Mouse (Mus musculus) liver, embryonic 11.5 days (tissue): ENCODE data around the gene Dpep1. TPM values are rescaled to one million over a fixed set of nuclear protein-coding genes. Genes with fewer than 3 reads are reported as not detected.

Source experiments
- ATAC-seq: fragments of 200-750 bp; cut with Nextera tagmentation; replicated peaks from 2 replicates; pipeline ENCODE4 v1.8.0; 2017; ENCODE audit warnings: moderate number of reproducible peaks, mild to moderate bottlenecking, moderate TSS enrichment, moderate library complexity; ENCODE audit not compliant: low FRiP score
- DNase-seq: peaks from one replicate; pipeline ENCODE4 v3.0.0-alpha.2; 2017; ENCODE audit warnings: low spot score
- H3K27ac ChIP-seq: fragments of 300-500 bp; sonication (generic); 2 replicates; pipeline ENCODE4 v1.5.1; 2014; ENCODE audit warnings: mild to moderate bottlenecking, low read depth, low read length, control low read depth
- H3K27me3 ChIP-seq: fragments of 300-500 bp; sonication (generic); replicated peaks from 2 replicates; pipeline ENCODE4 v1.6.1; 2014; ENCODE audit warnings: low read length, mixed read lengths; ENCODE audit not compliant: control insufficient read depth, insufficient read depth
- H3K36me3 ChIP-seq: fragments of 300-500 bp; sonication (generic); 2 replicates; pipeline ENCODE4 v1.6.1; 2014; ENCODE audit warnings: mild to moderate bottlenecking, low read length, moderate library complexity, mixed read lengths; ENCODE audit not compliant: control insufficient read depth, insufficient read depth
- H3K4me1 ChIP-seq: fragments of 300-500 bp; sonication (generic); replicated peaks from 2 replicates; pipeline ENCODE4 v1.6.1; 2014; ENCODE audit warnings: low read length, mixed read lengths; ENCODE audit not compliant: control insufficient read depth, insufficient read depth
- H3K4me2 ChIP-seq: fragments of 300-500 bp; sonication (generic); 2 replicates; pipeline ENCODE4 v1.6.1; 2014; ENCODE audit warnings: mild to moderate bottlenecking, control low read depth, moderate library complexity
- H3K4me3 ChIP-seq: fragments of 300-500 bp; sonication (generic); 2 replicates; pipeline ENCODE4 v1.5.1; 2014; ENCODE audit warnings: low read depth, low read length, control low read depth
- H3K9ac ChIP-seq: fragments of 300-500 bp; sonication (generic); 2 replicates; pipeline ENCODE4 v1.6.1; 2014; ENCODE audit warnings: low read depth, low read length, control low read depth
- H3K9me3 ChIP-seq: fragments of 300-500 bp; sonication (generic); 2 replicates; pipeline ENCODE4 v1.6.1; 2016; ENCODE audit warnings: low read length, inconsistent platforms, mixed read lengths; ENCODE audit not compliant: control insufficient read depth
- WGBS: fragments of 180-500 bp; shearing (Covaris S2); extraction: QIAGEN DNeasy Blood & Tissue Kit; methylation state at CpG from one replicate; pipeline ENCODE4 v1.1.7; 2014; 5-methylcytosine and 5-hydroxymethylcytosine counted together
- polyA plus RNA-seq: library from polyadenylated mRNA; unstranded; fragments of >200 nt; fragmentation: Nextera tagmentation; extraction: Ambion mirVana; gene quantifications from 2 replicates; pipeline ENCODE4 v1.2.1, GENCODE M21; 2014

Dpep1 gene
- polyA plus RNA-seq, 1 experiment from 2014 or later = 1.3 TPM

GRCm38 (mm10) chr8:123248596-123248995 lies 62.6 kb downstream of the Dpep1 start:
- no peak for ATAC-seq

DNA sequence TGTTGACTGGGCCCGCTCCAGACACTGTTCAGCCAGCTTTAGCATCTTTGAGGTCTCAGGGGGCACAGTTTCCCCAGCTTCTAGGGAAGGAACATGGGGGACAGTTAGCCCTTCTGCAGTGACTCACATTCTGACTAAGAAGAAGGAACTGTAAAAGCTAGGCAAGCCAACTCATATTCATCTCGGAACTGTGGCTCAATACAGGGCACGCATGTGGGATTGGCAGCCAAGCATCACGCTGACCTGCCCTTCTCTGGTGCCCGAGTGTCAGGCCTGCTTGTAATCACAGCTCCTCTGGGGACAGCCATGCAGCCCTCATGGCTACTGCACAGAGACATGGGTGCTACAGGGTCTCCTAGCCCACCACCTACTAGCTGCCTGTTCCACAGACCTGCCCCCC lies 64.9 kb downstream of the Dpep1 start:
- peaks cover 19% of the 10 kb centered on the region for H3K4me1 ChIP-seq
- H3K36me3 ChIP-seq = peaks cover 7% of the 10 kb centered on the region; the same call in 1 of the 2 replicates
- no peaks in the 10 kb centered on the region for H3K27me3 ChIP-seq
- no peak overlapping the region for H3K27ac ChIP-seq
- 89% methylated on average over 5 of the region's 5 CpGs for WGBS
- H3K9me3 ChIP-seq = no peaks in the 10 kb centered on the region
- ATAC-seq (no peak), DNase-seq (no peak)
- no peak overlapping the region for H3K9ac ChIP-seq
- no peak overlapping the region for H3K4me2 ChIP-seq
- H3K4me3 ChIP-seq = no peak overlapping the region

More at GRCm38 (mm10) chr8:123248596-123248995, 62.6 kb downstream of the Dpep1 start:
- Histone ChIP-seq H3K9me3 (no peaks in the 10 kb centered on the region), H3K36me3 (peaks cover 13% of the 10 kb centered on the region; the same call in 1 of the 2 replicates), H3K9ac (no peak overlapping the region), H3K4me1 (peaks cover 9% of the 10 kb centered on the region), H3K27me3 (no peaks in the 10 kb centered on the region), H3K4me3 (no peak overlapping the region), H3K4me2 (no peak overlapping the region), H3K27ac (no peak overlapping the region)
- no peak for DNase-seq
- 81% methylated on average over 8 of the region's 8 CpGs for WGBS

Other genes with a start within 250 kb of the Dpep1 start
- gene Ankrd11, start 144.0 kb upstream of the Dpep1 start, polyA plus RNA-seq = 49.2 and 53.8 TPM in 2 replicates
- gene Spg7, start 123.3 kb upstream of the Dpep1 start, polyA plus RNA-seq = 41.3 and 46.0 TPM in 2 replicates
- 1,965 and 2,035 TPM in 2 replicates for gene Rpl13, start 83.9 kb upstream of the Dpep1 start, polyA plus RNA-seq
- gene Cpne7, start 68.9 kb upstream of the Dpep1 start, polyA plus RNA-seq = 5.2 and 5.9 TPM in 2 replicates
- 4.6 and 5.6 TPM in 2 replicates for gene Sult5a1, start 27.9 kb upstream of the Dpep1 start, polyA plus RNA-seq
- 95.4 and 104 TPM in 2 replicates for gene Chmp1a, start 26.5 kb downstream of the Dpep1 start, polyA plus RNA-seq
- 1.4 and 1.7 TPM in 2 replicates for gene Spata33, start 26.6 kb downstream of the Dpep1 start, polyA plus RNA-seq
- gene Cdk10, start 38.6 kb downstream of the Dpep1 start, polyA plus RNA-seq = 22.8 and 25.0 TPM in 2 replicates
- gene Spata2l, start 50.0 kb downstream of the Dpep1 start, polyA plus RNA-seq = 2.0 and 2.2 TPM in 2 replicates
- gene Zfp276, start 68.0 kb downstream of the Dpep1 start, polyA plus RNA-seq = 16.0 and 18.8 TPM in 2 replicates
- 9.2 and 10.7 TPM in 2 replicates for gene Vps9d1, start 68.1 kb downstream of the Dpep1 start, polyA plus RNA-seq
- gene Fanca, start 132.3 kb downstream of the Dpep1 start, polyA plus RNA-seq = 39.7 and 46.8 TPM in 2 replicates
- 6.5 and 6.7 TPM in 2 replicates for gene Spire2, start 146.5 kb downstream of the Dpep1 start, polyA plus RNA-seq
- 136 and 147 TPM in 2 replicates for gene Tcf25, start 187.5 kb downstream of the Dpep1 start, polyA plus RNA-seq
- gene Mc1r, start 220.9 kb downstream of the Dpep1 start, polyA plus RNA-seq = 0.04 and 0.06 TPM in 2 replicates
- gene Tubb3, start 225.2 kb downstream of the Dpep1 start, polyA plus RNA-seq = 6.0 and 6.9 TPM in 2 replicates
- 27.0 and 32.7 TPM in 2 replicates for gene Def8, start 237.3 kb downstream of the Dpep1 start, polyA plus RNA-seq